Mouse (Mus musculus) megakaryocyte progenitor cell, adult 5-6 weeks (primary cell): ENCODE results near the gene A930017K11Rik. TPM values are rescaled to one million over a fixed set of nuclear protein-coding genes. Genes with fewer than 3 reads are reported as not detected.

Experiments used
- ATAC-seq: replicated peaks from 2 replicates; pipeline ENCODE4 v1.8.0; 2016; ENCODE audit warnings: mild to moderate bottlenecking, moderate TSS enrichment, inconsistent platforms; ENCODE audit not compliant: poor library complexity
- total RNA-seq, 2 experiments: library from RNA; stranded (forward) in 1 of 2; stranded (reverse) in 1 of 2; fragments of 157-497, 149-512 nt in 1 of 2; fragments of 200-1000 nt in 1 of 2; gene quantifications; 2 replicates each; pipeline versions ENCODE4 v1.2.3 to v1.2.4; 2015 to 2017

A930017K11Rik gene
- total RNA-seq, 2 experiments from 2014 or later, result not detected

GRCm38 (mm10) chr17:25959630-25960467 is 7.5 kb upstream of the A930017K11Rik start:
- ATAC-seq, result no peak

- no peak for ATAC-seq
These were observed 6.6 kb upstream of the A930017K11Rik start for GRCm38 (mm10) chr17:25958771-25959494.

GRCm38 (mm10) chr17:25957586-25958051 is 5.3 kb upstream of the A930017K11Rik start:
- no peak for ATAC-seq

- no peak for ATAC-seq
These were observed 4.3 kb upstream of the A930017K11Rik start for GRCm38 (mm10) chr17:25956631-25957030.

GRCm38 (mm10) chr17:25956201-25956600 is 3.8 kb upstream of the A930017K11Rik start:
- no peak for ATAC-seq

- no peak for ATAC-seq
These were observed 3.4 kb upstream of the A930017K11Rik start for GRCm38 (mm10) chr17:25955736-25956135.

GRCm38 (mm10) chr17:25954671-25955070 is 2.3 kb upstream of the A930017K11Rik start:
- no peak for ATAC-seq

- no peak for ATAC-seq
These were observed 796 bp upstream of the A930017K11Rik start for GRCm38 (mm10) chr17:25953161-25953560.

GRCm38 (mm10) chr17:25951225-25951802 is 1.1 kb downstream of the A930017K11Rik start:
- ATAC-seq, result 0 out of 2 replicates have a peak, but pooled peaks have one; percentile 15

- no peak for ATAC-seq
These were observed 1.7 kb downstream of the A930017K11Rik start for GRCm38 (mm10) chr17:25950706-25951105.

GRCm38 (mm10) chr17:25949981-25950380 is 2.4 kb downstream of the A930017K11Rik start:
- no peak for ATAC-seq

- no peak for ATAC-seq
These were observed 4.3 kb downstream of the A930017K11Rik start for GRCm38 (mm10) chr17:25948051-25948450.

GRCm38 (mm10) chr17:25947576-25947975 is 4.8 kb downstream of the A930017K11Rik start:
- no peak for ATAC-seq

- ATAC-seq, result no peak
These were observed 5.5 kb downstream of the A930017K11Rik start for GRCm38 (mm10) chr17:25946891-25947290.

- no peak for ATAC-seq
These were observed 6.0 kb downstream of the A930017K11Rik start for GRCm38 (mm10) chr17:25946349-25946748.

GRCm38 (mm10) chr17:25945517-25946155 is 6.7 kb downstream of the A930017K11Rik start:
- ATAC-seq, result no peak

GRCm38 (mm10) chr17:25944366-25945163 is 7.8 kb downstream of the A930017K11Rik start, which contains the start of the genes Pigq and Nhlrc4:
Pigq (minus strand) TSS chr17:25944936.
Nhlrc4 (minus strand) TSS chr17:25944961.
- no peak for ATAC-seq

- ATAC-seq, result no peak
These were observed 8.6 kb downstream of the A930017K11Rik start for GRCm38 (mm10) chr17:25943769-25944168.

- ATAC-seq, result peak; percentile 13
These were observed 9.1 kb downstream of the A930017K11Rik start for GRCm38 (mm10) chr17:25943221-25943620.

- ATAC-seq, result peak; percentile 88
These were observed 9.7 kb downstream of the A930017K11Rik start for GRCm38 (mm10) chr17:25942597-25943151.
